Mouse (Mus musculus) erythroblast, adult 5-6 weeks (primary cell): ENCODE results near the gene Ckap5. TPM values are rescaled to one million over a fixed set of nuclear protein-coding genes. Genes with fewer than 3 reads are reported as not detected.

Experiments
- ATAC-seq: replicated peaks from 2 replicates; pipeline ENCODE4 v1.8.0; 2016; ENCODE audit warnings: moderate number of reproducible peaks, mild to moderate bottlenecking, moderate TSS enrichment, inconsistent platforms; ENCODE audit not compliant: poor library complexity, low FRiP score, severe bottlenecking
- total RNA-seq, 2 experiments: library from RNA; stranded (forward) in 1 of 2; stranded (reverse) in 1 of 2; fragments of 150-400 nt in 1 of 2; fragments of 200-764, 138-1000 nt in 1 of 2; gene quantifications; 2 replicates each; pipeline versions ENCODE4 v1.2.3 to v1.2.4; 2015 to 2017; ENCODE audit warnings: low replicate concordance in 2 of 2

Gene Ckap5
- total RNA-seq, 2 experiments from 2014 or later: 25.6 to 42.3 TPM

GRCm38 (mm10) chr2:91650360-91650995 lies 123.9 kb downstream of the Ckap5 start:
- peak; percentile 17 for ATAC-seq

- ATAC-seq: no peak
These were observed 125.1 kb downstream of the Ckap5 start for GRCm38 (mm10) chr2:91651458-91652258.

GRCm38 (mm10) chr2:91652863-91653262 lies 126.3 kb downstream of the Ckap5 start:
- no peak for ATAC-seq

GRCm38 (mm10) chr2:91655388-91655787 lies 128.8 kb downstream of the Ckap5 start:
- ATAC-seq: no peak

- no peak for ATAC-seq
These were observed 129.3 kb downstream of the Ckap5 start for GRCm38 (mm10) chr2:91655827-91656226.

GRCm38 (mm10) chr2:91656774-91657173 lies 130.2 kb downstream of the Ckap5 start:
- ATAC-seq: no peak; the same call in 1 of the 2 replicates

- no peak for ATAC-seq
These were observed 133.1 kb downstream of the Ckap5 start for GRCm38 (mm10) chr2:91659657-91660056.

- ATAC-seq: no peak
These were observed 134.4 kb downstream of the Ckap5 start for GRCm38 (mm10) chr2:91660981-91661380.

- no peak for ATAC-seq
These were observed 138.2 kb downstream of the Ckap5 start for GRCm38 (mm10) chr2:91664780-91665179.

GRCm38 (mm10) chr2:91666386-91666910 lies 139.9 kb downstream of the Ckap5 start:
- no peak for ATAC-seq

GRCm38 (mm10) chr2:91667747-91668146 lies 141.2 kb downstream of the Ckap5 start:
- ATAC-seq: no peak

GRCm38 (mm10) chr2:91669326-91669725 lies 142.8 kb downstream of the Ckap5 start:
- ATAC-seq: no peak

GRCm38 (mm10) chr2:91670038-91670437 lies 143.5 kb downstream of the Ckap5 start:
- no peak for ATAC-seq

Other genes starting within 250 kb of the Ckap5 start
- 0.38 and 1.3 TPM in 2 replicates for gene 1110051M20Rik, start 82.1 kb upstream of the Ckap5 start, total RNA-seq (2015; ENCODE audit: low replicate concordance)
- 0.94 TPM in 1 of 2 replicates, not detected in the other for gene 1110051M20Rik, start 82.1 kb upstream of the Ckap5 start, total RNA-seq (2017; ENCODE audit: low replicate concordance)
- gene Lrp4, start 69.3 kb upstream of the Ckap5 start, total RNA-seq (2015; ENCODE audit: low replicate concordance): 0.19 and 0.42 TPM in 2 replicates
- gene Lrp4, start 69.3 kb upstream of the Ckap5 start, total RNA-seq (2017; ENCODE audit: low replicate concordance): 1.5 and 2.5 TPM in 2 replicates
- gene F2, start 109.7 kb downstream of the Ckap5 start, total RNA-seq (2015; ENCODE audit: low replicate concordance): not detected in 2 replicates
- not detected in 2 replicates for gene F2, start 109.7 kb downstream of the Ckap5 start, total RNA-seq (2017; ENCODE audit: low replicate concordance)
- 0.77 and 1.0 TPM in 2 replicates for gene Zfp408, start 123.0 kb downstream of the Ckap5 start, total RNA-seq (2015; ENCODE audit: low replicate concordance)
- 2.1 and 6.5 TPM in 2 replicates for gene Zfp408, start 123.0 kb downstream of the Ckap5 start, total RNA-seq (2017; ENCODE audit: low replicate concordance)
- 39.5 and 46.7 TPM in 2 replicates for gene Arhgap1, start 123.1 kb downstream of the Ckap5 start, total RNA-seq (2015; ENCODE audit: low replicate concordance)
- gene Arhgap1, start 123.1 kb downstream of the Ckap5 start, total RNA-seq (2017; ENCODE audit: low replicate concordance): 29.9 and 33.3 TPM in 2 replicates
- 18.8 and 26.9 TPM in 2 replicates for gene Atg13, start 183.8 kb downstream of the Ckap5 start, total RNA-seq (2015; ENCODE audit: low replicate concordance)
- 7.0 and 15.3 TPM in 2 replicates for gene Atg13, start 183.8 kb downstream of the Ckap5 start, total RNA-seq (2017; ENCODE audit: low replicate concordance)
- 0.63 and 6.0 TPM in 2 replicates for gene Harbi1, start 184.1 kb downstream of the Ckap5 start, total RNA-seq (2015; ENCODE audit: low replicate concordance)
- gene Harbi1, start 184.1 kb downstream of the Ckap5 start, total RNA-seq (2017; ENCODE audit: low replicate concordance): 1.9 and 2.5 TPM in 2 replicates
- 16.5 and 32.2 TPM in 2 replicates for gene Ambra1, start 203.4 kb downstream of the Ckap5 start, total RNA-seq (2015; ENCODE audit: low replicate concordance)
- gene Ambra1, start 203.4 kb downstream of the Ckap5 start, total RNA-seq (2017; ENCODE audit: low replicate concordance): 15.8 and 30.9 TPM in 2 replicates